Mouse (Mus musculus): ENCODE measurements around the gene Mast4.

Mast4 gene

GRCm38 (mm10) chr13:102988976-102989375, 345.3 kb downstream of the Mast4 start:
- DNase-seq (ENCODE audit: low spot score) = no peak

GRCm38 (mm10) chr13:102988251-102988895, 345.9 kb downstream of the Mast4 start:
- DNase-seq (ENCODE audit: low spot score) = no peak

- no peak for DNase-seq (ENCODE audit: low spot score)
Observed at GRCm38 (mm10) chr13:102984550-102984949, 349.7 kb downstream of the Mast4 start.

- no peak for DNase-seq (ENCODE audit: low spot score)
Observed at GRCm38 (mm10) chr13:102973853-102974252, 360.4 kb downstream of the Mast4 start.

- DNase-seq (ENCODE audit: low spot score) = no peak
Observed at GRCm38 (mm10) chr13:102963471-102963870, 370.8 kb downstream of the Mast4 start.

- no peak for DNase-seq (ENCODE audit: low spot score)
Observed at GRCm38 (mm10) chr13:102958273-102959270, 375.7 kb downstream of the Mast4 start.

- no peak for DNase-seq (ENCODE audit: low spot score)
Observed at GRCm38 (mm10) chr13:102957508-102958272, 376.6 kb downstream of the Mast4 start.

- DNase-seq (ENCODE audit: low spot score) = no peak
Observed at GRCm38 (mm10) chr13:102955506-102955905, 378.8 kb downstream of the Mast4 start.

- no peak for DNase-seq (ENCODE audit: low spot score)
Observed at GRCm38 (mm10) chr13:102949756-102950155, 384.5 kb downstream of the Mast4 start.

- DNase-seq (ENCODE audit: low spot score) = no peak
Observed at GRCm38 (mm10) chr13:102948966-102949365, 385.3 kb downstream of the Mast4 start.

- DNase-seq (ENCODE audit: low spot score) = no peak
Observed at GRCm38 (mm10) chr13:102947546-102947945, 386.8 kb downstream of the Mast4 start.

- DNase-seq (ENCODE audit: low spot score) = no peak
Observed at GRCm38 (mm10) chr13:102946024-102946821, 388.1 kb downstream of the Mast4 start.

GRCm38 (mm10) chr13:102945450-102945849, 388.8 kb downstream of the Mast4 start:
- DNase-seq (ENCODE audit: low spot score) = no peak

GRCm38 (mm10) chr13:102944516-102944915, 389.8 kb downstream of the Mast4 start:
- no peak for DNase-seq (ENCODE audit: low spot score)

GRCm38 (mm10) chr13:102942557-102942956, 391.7 kb downstream of the Mast4 start:
- DNase-seq (ENCODE audit: low spot score) = no peak

GRCm38 (mm10) chr13:102940476-102940875, 393.8 kb downstream of the Mast4 start:
- DNase-seq (ENCODE audit: low spot score) = no peak

- DNase-seq (ENCODE audit: low spot score) = no peak
Observed at GRCm38 (mm10) chr13:102936233-102936632, 398.1 kb downstream of the Mast4 start.

GRCm38 (mm10) chr13:102935788-102936187, 398.5 kb downstream of the Mast4 start:
- DNase-seq (ENCODE audit: low spot score) = no peak

- no peak for DNase-seq (ENCODE audit: low spot score)
Observed at GRCm38 (mm10) chr13:102933702-102934101, 400.6 kb downstream of the Mast4 start.

GRCm38 (mm10) chr13:102932434-102932833, 401.9 kb downstream of the Mast4 start:
- no peak for DNase-seq (ENCODE audit: low spot score)

- no peak for DNase-seq (ENCODE audit: low spot score)
Observed at GRCm38 (mm10) chr13:102931951-102932350, 402.3 kb downstream of the Mast4 start.
